Mouse (Mus musculus): ENCODE measurements around the gene Crb2. TPM values are rescaled to one million over a fixed set of nuclear protein-coding genes. Genes with fewer than 3 reads are reported as not detected.

Gene Crb2
- total and polyA plus RNA-seq, 3 experiments: 0.07 to 0.13 TPM; not detected in 1

- Histone ChIP-seq H3K4me2 (ENCODE audit: insufficient read depth, low read depth, poor library complexity, severe bottlenecking) (peak overlapping the region; percentile 72), H3K4me3 (replicated peaks in 1 of 3; ENCODE audit: low read depth in 2 of 3, low read length in 2 of 3, poor library complexity in 1 of 3) (no peak overlapping the region), H3K36me3 (replicated peaks in 1 of 2; ENCODE audit: control insufficient read depth in 1 of 2, insufficient read depth in 1 of 2, low read length in 1 of 2) (no peaks in the 10 kb centered on the region), H3K27me3 (replicated peaks) (no peaks in the 10 kb centered on the region), H3K27ac (ENCODE audit: insufficient read depth, low read depth) (peak overlapping the region; percentile 85), H3K9me3 (replicated peaks; ENCODE audit: low read length) (no peaks in the 10 kb centered on the region), H3K79me2 (replicated peaks; ENCODE audit: control insufficient read depth, extremely low read depth, insufficient read depth, poor library complexity, severe bottlenecking) (no peaks in the 10 kb centered on the region), H3K4me1 (ENCODE audit: control insufficient read depth in 1 of 2, insufficient read depth in 2 of 2) (peaks cover 49 to 70% of the 10 kb centered on the region in 2 experiments), H3K9ac (ENCODE audit: insufficient read depth, low read depth) (peak overlapping the region; percentile 60)
- no peak for TF ChIP-seq ZKSCAN1 (IDR thresholded peaks at IDR 0.05; ENCODE audit: borderline replicate concordance, low read depth, low read length)
- TF ChIP-seq TBP (conservative IDR thresholded peaks at IDR 0.05; ENCODE audit: low read depth, low read length): peak; percentile 97
- TF ChIP-seq CHD2 (IDR thresholded peaks at IDR 0.05; ENCODE audit: low read length): no peak
- TF ChIP-seq PAX5 (IDR thresholded peaks at IDR 0.05; ENCODE audit: low read length): no peak
- TF ChIP-seq JUN (IDR thresholded peaks at IDR 0.05; ENCODE audit: insufficient read depth, low read depth, low read length): peak; percentile 66
- TF ChIP-seq ETS1 (conservative IDR thresholded peaks at IDR 0.05; ENCODE audit: low read depth, low read length): peak; percentile 99
- TF ChIP-seq IRF4 (IDR thresholded peaks at IDR 0.05; ENCODE audit: low read depth, low read length): peak; percentile 94
- peak; percentile 48 for TF ChIP-seq POLR2A (IDR thresholded peaks at IDR 0.05; ENCODE audit: low read depth, low read length)
- TF ChIP-seq MAFK (IDR thresholded peaks at IDR 0.05; ENCODE audit: insufficient replicate concordance, low read length): peak; percentile 89; the same call in 1 of the 2 replicates
- no peak for TF ChIP-seq CHD1 (IDR thresholded peaks at IDR 0.05; ENCODE audit: low read depth, low read length)
- no peak for TF ChIP-seq HCFC1 (IDR thresholded peaks at IDR 0.05; ENCODE audit: low read depth, low read length)
- TF ChIP-seq EP300 (IDR thresholded peaks at IDR 0.05; ENCODE audit: low read length): peak; percentile 89
- TF ChIP-seq MAX (IDR thresholded peaks at IDR 0.05; ENCODE audit: low read length): no peak; the same call in 1 of the 2 replicates
- 0 out of 2 replicates have a peak, but pooled peaks have one; percentile 14 for TF ChIP-seq ZMIZ1 (IDR thresholded peaks at IDR 0.05; ENCODE audit: low read depth, low read length)
- peak; percentile 99 for TF ChIP-seq UBTF (IDR thresholded peaks at IDR 0.05; ENCODE audit: low read depth, low read length)
- peak; percentile 96 for TF ChIP-seq MEF2A (IDR thresholded peaks at IDR 0.05; ENCODE audit: borderline replicate concordance, low read depth, low read length)
- peak; percentile 80 for TF ChIP-seq MAZ (IDR thresholded peaks at IDR 0.05; ENCODE audit: low read depth, low read length)
- no peak; the same call in 1 of the 2 replicates for TF ChIP-seq SMC3 (IDR thresholded peaks at IDR 0.05; ENCODE audit: low read depth, low read length)
- TF ChIP-seq MYC (IDR thresholded peaks at IDR 0.05; ENCODE audit: low read depth, low read length): peak; percentile 84; the same call in 1 of the 2 replicates
- peak; percentile 98 for TF ChIP-seq TCF12 (IDR thresholded peaks at IDR 0.05; ENCODE audit: low read depth, low read length)
- no peak for TF ChIP-seq USF1 (IDR thresholded peaks at IDR 0.05; ENCODE audit: low read depth, low read length)
- peak; percentile 61 for TF ChIP-seq NRF1 (IDR thresholded peaks at IDR 0.05; ENCODE audit: low read depth, low read length)
- TF ChIP-seq NELFE (IDR thresholded peaks at IDR 0.05; ENCODE audit: low read depth, low read length): 0 out of 2 replicates have a peak, but pooled peaks have one; percentile 4
- no peak for TF ChIP-seq ZNF384 (IDR thresholded peaks at IDR 0.05; ENCODE audit: low read depth, low read length)
- no peak for TF ChIP-seq E2F4 (IDR thresholded peaks at IDR 0.05; ENCODE audit: insufficient replicate concordance, low read depth, low read length)
- no peak for TF ChIP-seq CTCF (conservative IDR thresholded peaks at IDR 0.05 in 1 of 2, IDR thresholded peaks at IDR 0.05 in 1 of 2; ENCODE audit: low read depth in 2 of 2, low read length in 2 of 2)
- TF ChIP-seq SIN3A (IDR thresholded peaks at IDR 0.05; ENCODE audit: low read length): peak; percentile 71; the same call in 1 of the 2 replicates
- TF ChIP-seq GABPA (IDR thresholded peaks at IDR 0.05; ENCODE audit: insufficient replicate concordance, low read depth, low read length): no peak
- TF ChIP-seq KAT2A (IDR thresholded peaks at IDR 0.05; ENCODE audit: insufficient replicate concordance, low read length): no peak
- TF ChIP-seq ZC3H11A (IDR thresholded peaks at IDR 0.05; ENCODE audit: low read depth, low read length): no peak
- no peak; the same call in 1 of the 2 replicates for TF ChIP-seq RAD21 (IDR thresholded peaks at IDR 0.05; ENCODE audit: low read depth, low read length)
- TF ChIP-seq RCOR1 (conservative IDR thresholded peaks at IDR 0.05; ENCODE audit: low read depth, low read length): no peak; the same call in 1 of the 2 replicates
- TF ChIP-seq ELF1 (IDR thresholded peaks at IDR 0.05; ENCODE audit: low read depth, low read length): no peak
- TF ChIP-seq JUND (conservative IDR thresholded peaks at IDR 0.05; ENCODE audit: low read depth, low read length): peak; percentile 72
- TF ChIP-seq MXI1 (IDR thresholded peaks at IDR 0.05; ENCODE audit: low read depth, low read length): no peak; the same call in 1 of the 2 replicates
- no peak for TF ChIP-seq POLR2AphosphoS2 (IDR thresholded peaks at IDR 0.05; ENCODE audit: low read depth, low read length)
- no peak for TF ChIP-seq USF2 (conservative IDR thresholded peaks at IDR 0.05; ENCODE audit: low read depth, low read length)
- peak; percentile 99 for TF ChIP-seq BHLHE40 (IDR thresholded peaks at IDR 0.05; ENCODE audit: low read depth, low read length)
- in situ Hi-C loops (cut with MboI; ENCODE audit: low pct_ligation_motif_present, low pct_unique_long_range_greater_than_20kb, low sequenced_read_pairs) (loop anchor here (10.0 kb wide), 3 partner anchors 185 to 395 kb away; no protein-coding TSS in a partner anchor), dilution Hi-C loops (cut with MboI; ENCODE audit: extremely low pct_ligation_motif_present, extremely low pct_unique_long_range_greater_than_20kb, low sequenced_read_pairs) (no loop called here)
- DNase-seq (ENCODE audit: extremely low read depth): peak; percentile 92
Measured at GRCm38 (mm10) chr2:37769793-37770192, 6.3 kb upstream of the Crb2 start.

Data from CH12.LX (cell line).